Mouse (Mus musculus): Measurements from ENCODE around the gene Sf3a2. TPM values are rescaled to one million over a fixed set of nuclear protein-coding genes. Genes with fewer than 3 reads are reported as not detected.
"Not testable (repeated sequence)": the region's sequence is repeated elsewhere in the genome, so short reads cannot be mapped to it uniquely, and the experiment has no call there.

Gene Sf3a2
- polyA plus RNA-seq, 1 experiment from 2014 or later: 77.1 TPM

DNA sequence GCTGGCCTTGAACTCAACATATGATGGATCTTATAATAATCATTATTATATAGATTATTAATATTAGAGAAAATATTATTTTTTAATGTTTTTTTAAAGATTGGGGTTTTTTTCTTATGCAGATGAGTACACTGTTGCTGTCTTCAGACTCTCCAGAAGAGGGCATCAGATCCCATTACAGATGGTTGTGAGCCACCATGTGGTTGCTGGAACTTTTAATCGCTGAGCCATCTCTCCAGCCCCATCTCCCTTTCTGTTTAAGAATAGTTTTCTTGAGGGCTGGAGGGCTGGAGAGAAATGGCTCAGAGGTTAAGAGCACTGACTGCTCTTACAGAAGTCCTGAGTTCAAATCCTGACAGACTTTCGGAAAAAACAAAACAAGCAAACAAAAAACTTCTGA, 24.0 kb downstream of the Sf3a2 start:
- Histone ChIP-seq H3K27ac (no peak overlapping the region), H3K9me3 (no peaks in the 10 kb centered on the region), H3K4me1 (peaks cover 4% of the 10 kb centered on the region; the same call in 1 of the 2 replicates), H3K36me3 (replicated peaks) (no peaks in the 10 kb centered on the region), H3K9ac (no peak overlapping the region), H3K4me3 (replicated peaks) (no peak overlapping the region), H3K27me3 (no peaks in the 10 kb centered on the region), H3K4me2 (no peak overlapping the region)
- 47% methylated on average over 2 of the region's 2 CpGs for WGBS
- ATAC-seq (ENCODE audit: low FRiP score): no peak

DNA sequence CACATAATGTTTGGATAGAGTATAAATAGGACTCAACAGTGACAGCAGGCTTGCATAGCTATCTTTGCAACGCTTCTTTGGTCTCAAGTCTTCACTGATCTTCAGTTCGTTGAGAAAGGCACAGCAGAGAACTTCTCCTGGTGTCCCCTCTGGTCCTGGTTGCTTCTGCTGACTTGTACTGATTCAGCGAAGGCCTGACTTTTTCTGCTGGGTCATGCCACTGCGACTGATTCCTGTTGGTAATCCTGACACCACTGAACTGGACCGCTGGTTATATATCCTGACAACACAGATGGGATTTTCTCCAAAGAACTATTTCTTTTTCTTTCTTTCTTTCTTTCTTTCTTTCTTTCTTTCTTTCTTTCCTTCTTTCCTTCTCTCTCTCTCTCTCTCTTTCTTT, 24.5 kb downstream of the Sf3a2 start:
- Histone ChIP-seq H3K36me3 (replicated peaks) (no peaks in the 10 kb centered on the region), H3K4me3 (replicated peaks) (no peak overlapping the region)
- 85% methylated on average over 5 of the region's 5 CpGs for WGBS

DNA sequence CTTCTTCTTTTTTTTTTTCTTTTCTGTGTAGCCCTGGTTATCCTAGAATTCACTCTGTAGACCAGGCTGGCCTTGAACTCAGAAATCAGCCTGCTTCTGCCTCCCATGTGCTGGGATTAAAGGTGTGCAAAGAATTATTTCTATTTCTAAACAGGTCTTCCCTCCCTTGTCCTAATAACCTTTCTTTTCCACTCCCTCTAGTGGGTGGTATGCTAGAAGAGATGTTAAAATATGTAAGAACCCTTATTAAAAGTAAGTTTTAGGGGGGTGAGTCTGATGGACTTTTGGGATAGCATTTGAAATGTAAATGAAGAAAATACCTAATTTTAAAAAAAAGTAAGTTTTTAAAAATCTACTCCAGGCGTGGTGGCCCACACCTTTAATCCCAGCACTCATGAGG, 25.3 kb downstream of the Sf3a2 start:
- no peak for ATAC-seq (ENCODE audit: low FRiP score)
- WGBS: 90% methylated on average over 1 of the region's 1 CpGs
- H3K9ac ChIP-seq: no peak overlapping the region
- H3K4me1 ChIP-seq: peaks cover 15% of the 10 kb centered on the region
- H3K4me3 ChIP-seq (replicated peaks): no peak overlapping the region
- H3K4me2 ChIP-seq: no peak overlapping the region
- H3K9me3 ChIP-seq: no peaks in the 10 kb centered on the region
- no peaks in the 10 kb centered on the region for H3K27me3 ChIP-seq
- H3K27ac ChIP-seq: no peak overlapping the region
- peaks cover under 1% of the 10 kb centered on the region; the same call in 1 of the 2 replicates for H3K36me3 ChIP-seq (replicated peaks)

More for the DNA sequence above, 24.5 kb downstream of the Sf3a2 start:
- H3K9me3 ChIP-seq: no peaks in the 10 kb centered on the region
- no peak for ATAC-seq (ENCODE audit: low FRiP score)
- H3K9ac ChIP-seq: no peak overlapping the region
- H3K27ac ChIP-seq: no peak overlapping the region
- H3K4me1 ChIP-seq: peaks cover 7% of the 10 kb centered on the region
- H3K27me3 ChIP-seq: no peaks in the 10 kb centered on the region
- no peak overlapping the region for H3K4me2 ChIP-seq

GRCm38 (mm10) chr10:80823847-80824643, 26.0 kb downstream of the Sf3a2 start:
- Histone ChIP-seq H3K9ac (no peak overlapping the region), H3K4me1 (peaks cover 19% of the 10 kb centered on the region), H3K36me3 (replicated peaks) (peaks cover 6% of the 10 kb centered on the region), H3K9me3 (no peaks in the 10 kb centered on the region), H3K27ac (no peak overlapping the region), H3K4me3 (replicated peaks) (no peak overlapping the region), H3K27me3 (no peaks in the 10 kb centered on the region), H3K4me2 (no peak overlapping the region)
- no peak for ATAC-seq (ENCODE audit: low FRiP score)
- 74% methylated on average over 8 of the region's 8 CpGs for WGBS

DNA sequence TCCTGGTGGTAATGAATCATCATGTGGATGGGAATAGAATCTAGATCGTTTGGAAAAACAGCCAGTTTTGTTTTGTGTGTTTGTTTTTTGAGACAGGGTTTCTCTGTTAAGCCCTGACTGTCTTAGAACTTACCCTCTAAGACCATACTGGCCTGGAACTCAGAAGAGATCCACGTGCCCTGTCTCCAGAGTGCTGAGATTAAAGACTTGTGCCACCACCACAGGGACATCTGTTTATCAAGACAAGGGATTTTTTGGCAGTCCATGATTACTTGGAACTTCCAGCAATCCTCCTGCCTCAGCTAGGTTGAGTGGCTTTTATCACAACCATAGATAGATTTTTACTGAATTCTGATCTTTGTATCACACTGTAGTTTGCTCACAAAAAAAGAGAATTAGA, 26.8 kb downstream of the Sf3a2 start:
- no peak for ATAC-seq (ENCODE audit: low FRiP score)
- H3K9ac ChIP-seq: no peak overlapping the region
- no peak overlapping the region for H3K27ac ChIP-seq
- WGBS: 80% methylated on average over 2 of the region's 2 CpGs
- no peak overlapping the region for H3K4me3 ChIP-seq (replicated peaks)
- no peaks in the 10 kb centered on the region for H3K9me3 ChIP-seq
- H3K4me2 ChIP-seq: no peak overlapping the region
- no peaks in the 10 kb centered on the region for H3K27me3 ChIP-seq
- H3K36me3 ChIP-seq (replicated peaks): peaks cover 14% of the 10 kb centered on the region
- peaks cover 26% of the 10 kb centered on the region for H3K4me1 ChIP-seq

DNA sequence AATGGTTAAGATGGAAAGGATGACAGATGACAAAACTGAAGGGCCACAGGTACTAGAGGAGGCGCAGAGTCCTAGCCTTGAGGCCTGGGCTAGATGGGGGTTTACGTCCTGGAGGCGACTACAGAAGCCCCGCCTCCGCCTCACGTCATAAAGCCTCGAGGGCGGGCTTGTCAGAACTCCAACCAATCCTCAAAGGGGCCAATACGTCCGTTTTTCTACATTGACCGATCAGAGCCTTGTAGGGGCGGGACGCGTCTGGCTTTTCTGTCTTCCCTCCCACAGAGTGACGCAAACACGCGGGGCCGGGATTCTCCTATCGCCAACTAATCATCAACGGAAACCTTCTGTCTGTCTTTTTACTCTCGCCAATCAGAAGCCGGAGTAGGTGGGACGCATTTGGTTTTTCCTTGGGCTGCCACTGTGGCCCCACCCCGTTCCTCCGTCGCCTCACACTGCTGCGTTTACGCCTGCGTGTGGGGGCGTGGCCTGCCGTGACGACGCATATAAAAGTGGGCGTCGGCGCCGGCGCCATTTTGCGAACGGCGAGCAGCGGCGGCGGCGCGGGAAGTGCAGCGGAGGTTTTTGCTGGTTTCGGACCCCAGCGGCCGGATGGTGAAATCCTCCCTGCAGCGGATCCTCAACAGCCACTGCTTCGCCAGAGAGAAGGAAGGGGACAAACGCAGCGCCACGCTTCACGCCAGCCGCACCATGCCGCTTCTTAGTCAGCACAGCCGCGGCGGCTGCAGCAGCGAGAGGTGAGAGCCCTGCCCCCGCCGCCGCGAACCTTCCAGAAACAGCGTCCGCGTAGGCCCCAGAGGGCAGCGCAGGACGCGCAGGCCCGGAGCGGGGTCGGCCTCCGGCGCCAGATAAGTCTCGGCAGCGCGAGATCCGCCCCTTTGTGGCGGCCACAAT, 28.4 kb downstream of the Sf3a2 start, which contains the start of gene Oaz1:
Oaz1 (plus strand) TSS at position 506 of the 912 bp plus-strand sequence.
- Histone ChIP-seq H3K27me3 (no peaks in the 10 kb centered on the region), H3K4me2 (peak within 1 kb of the TSS; percentile 99), H3K4me1 (peaks cover 42% of the 10 kb centered on the region), H3K9me3 (no peaks in the 10 kb centered on the region), H3K36me3 (replicated peaks) (peaks cover 18% of the 10 kb centered on the region), H3K27ac (peak within 1 kb of the TSS; percentile 94), H3K9ac (peak within 1 kb of the TSS; percentile 94), H3K4me3 (replicated peaks) (peak within 1 kb of the TSS; percentile 85)
- peak; percentile 97 for ATAC-seq (ENCODE audit: low FRiP score)
- WGBS: under 1% methylated on average over 79 of the region's 82 CpGs

GRCm38 (mm10) chr10:80827063-80827869, 29.3 kb downstream of the Sf3a2 start:
- Histone ChIP-seq H3K4me3 (replicated peaks) (peak overlapping the region; percentile 85), H3K4me1 (peaks cover 45% of the 10 kb centered on the region), H3K36me3 (replicated peaks) (peaks cover 18% of the 10 kb centered on the region), H3K4me2 (peak overlapping the region; percentile 99), H3K9me3 (no peaks in the 10 kb centered on the region), H3K27ac (peak overlapping the region; percentile 94), H3K9ac (peak overlapping the region; percentile 94), H3K27me3 (no peaks in the 10 kb centered on the region)
- ATAC-seq (ENCODE audit: low FRiP score): no peak
- 8% methylated on average over 29 of the region's 29 CpGs for WGBS

DNA sequence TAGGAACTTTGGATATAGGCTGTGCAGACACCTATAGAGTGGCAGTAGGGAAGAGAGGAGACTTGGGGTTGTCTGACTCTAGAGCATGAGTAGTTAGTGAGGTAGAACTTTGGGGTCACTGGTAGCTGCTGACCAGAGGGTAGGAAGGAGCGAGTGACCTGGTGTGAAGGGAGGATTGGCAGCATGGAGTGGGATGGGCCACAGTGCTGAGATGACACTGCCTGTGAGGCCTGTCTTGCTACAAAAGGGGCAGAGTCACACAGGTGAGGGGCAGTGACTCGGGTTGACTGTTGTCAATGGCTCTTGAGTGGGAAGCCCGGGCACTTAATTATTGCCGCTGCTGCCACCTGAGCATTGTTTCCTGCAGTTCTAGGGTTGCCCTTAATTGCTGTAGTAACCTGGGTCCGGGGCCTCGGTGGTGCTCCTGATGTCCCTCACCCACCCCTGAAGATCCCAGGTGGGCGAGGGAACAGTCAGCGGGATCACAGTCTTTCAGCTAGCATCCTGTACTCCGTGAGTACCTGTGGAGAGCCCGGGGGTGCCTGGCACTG, 29.9 kb downstream of the Sf3a2 start:
- ATAC-seq (ENCODE audit: low FRiP score): no peak
- no peaks in the 10 kb centered on the region for H3K27me3 ChIP-seq
- H3K4me2 ChIP-seq: peak overlapping the region; percentile 99
- H3K4me3 ChIP-seq (replicated peaks): peak overlapping the region; percentile 85
- H3K4me1 ChIP-seq: peaks cover 51% of the 10 kb centered on the region
- WGBS: 83% methylated on average over 10 of the region's 10 CpGs
- peak overlapping the region; percentile 94 for H3K9ac ChIP-seq
- no peaks in the 10 kb centered on the region for H3K9me3 ChIP-seq
- H3K36me3 ChIP-seq (replicated peaks): peaks cover 18% of the 10 kb centered on the region
- H3K27ac ChIP-seq: no peak overlapping the region

- not testable (repeated sequence) for H3K9me3 ChIP-seq; H3K9ac ChIP-seq; ATAC-seq (ENCODE audit: low FRiP score); H3K27ac ChIP-seq; H3K27me3 ChIP-seq
- H3K4me1 ChIP-seq: peaks cover 52% of the 10 kb centered on the region
- peak overlapping the region; percentile 99 for H3K4me2 ChIP-seq
- WGBS: 84% methylated on average over 9 of the region's 9 CpGs
- peaks cover 18% of the 10 kb centered on the region for H3K36me3 ChIP-seq (replicated peaks)
- H3K4me3 ChIP-seq (replicated peaks): peak overlapping the region; percentile 85; the same call in 1 of the 2 replicates
Measured at GRCm38 (mm10) chr10:80828587-80828986, 30.6 kb downstream of the Sf3a2 start.

- H3K27me3 ChIP-seq: peaks cover 15% of the 10 kb centered on the region
- H3K4me2 ChIP-seq: no peak overlapping the region
- no peak overlapping the region for H3K9ac ChIP-seq
- no peak overlapping the region for H3K27ac ChIP-seq
- H3K4me3 ChIP-seq (replicated peaks): no peak overlapping the region
- no peaks in the 10 kb centered on the region for H3K9me3 ChIP-seq
- 75% methylated on average over 1 of the region's 1 CpGs for WGBS
- peaks cover 52% of the 10 kb centered on the region for H3K4me1 ChIP-seq
- peaks cover 18% of the 10 kb centered on the region for H3K36me3 ChIP-seq (replicated peaks)
- ATAC-seq (ENCODE audit: low FRiP score): no peak
Measured at GRCm38 (mm10) chr10:80829359-80830278, 31.6 kb downstream of the Sf3a2 start.

- Histone ChIP-seq H3K4me3 (replicated peaks) (no peak overlapping the region; the same call in 1 of the 2 replicates), H3K9me3 (no peaks in the 10 kb centered on the region), H3K4me2 (peak overlapping the region; percentile 29; the same call in 1 of the 2 replicates), H3K9ac (no peak overlapping the region), H3K4me1 (peaks cover 50% of the 10 kb centered on the region), H3K27ac (0 out of 2 replicates have a peak overlapping the region, but pooled peaks have one; percentile 27), H3K27me3 (peaks cover 30% of the 10 kb centered on the region), H3K36me3 (replicated peaks) (peaks cover 18% of the 10 kb centered on the region)
- WGBS: 0% methylated on average over 9 of the region's 9 CpGs
- ATAC-seq (ENCODE audit: low FRiP score): no peak
Measured at GRCm38 (mm10) chr10:80831136-80831535, 33.1 kb downstream of the Sf3a2 start.
